Mouse (Mus musculus) kidney, adult 2 months (tissue): Measurements from ENCODE around the gene Fbxo47. TPM values are rescaled to one million over a fixed set of nuclear protein-coding genes. Genes with fewer than 3 reads are reported as not detected.
A peak's percentile ranks its signal among the peaks of the same experiment; 100 is the strongest.

Experiments used
- DNase-seq: peaks from one replicate; pipeline ENCODE4 v3.0.0; 2021
- H3K27ac ChIP-seq: fragments of 200-500 bp; 2 replicates; pipeline ENCODE4 v1.5.1; 2012; ENCODE audit warnings: low read depth, low read length, control low read depth, inconsistent platforms; ENCODE audit not compliant: insufficient read depth
- H3K27me3 ChIP-seq: fragments of 200-500 bp; replicated peaks from 2 replicates; pipeline ENCODE4 v1.6.1; 2012; ENCODE audit warnings: mild to moderate bottlenecking, moderate library complexity, low read length, inconsistent platforms; ENCODE audit not compliant: control insufficient read depth, insufficient read depth
- H3K36me3 ChIP-seq: fragments of 200-500 bp; 2 replicates; pipeline ENCODE4 v1.6.1; 2012; ENCODE audit warnings: mild to moderate bottlenecking, moderate library complexity, low read length, inconsistent platforms; ENCODE audit not compliant: control insufficient read depth, insufficient read depth
- H3K4me1 ChIP-seq: fragments of 200-500 bp; 2 replicates; pipeline ENCODE4 v1.6.1; 2011; ENCODE audit warnings: low read length; ENCODE audit not compliant: control insufficient read depth, insufficient read depth
- H3K4me3 ChIP-seq: fragments of 200-500 bp; 2 replicates; pipeline ENCODE4 v1.5.1; 2011; ENCODE audit warnings: mild to moderate bottlenecking, low read depth, low read length, control low read depth; ENCODE audit not compliant: insufficient read depth
- CTCF ChIP-seq: fragments of 200-500 bp; conservative IDR thresholded peaks from 2 replicates; pipeline ENCODE4 v1.5.1; 2011; ENCODE audit warnings: low read depth, mild to moderate bottlenecking, control low read depth, low read length, moderate library complexity, mixed read lengths; ENCODE audit not compliant: insufficient read depth, insufficient read length
- POLR2A ChIP-seq: fragments of 200-500 bp; IDR thresholded peaks from one replicate; pipeline ENCODE4 v1.6.1; 2011; ENCODE audit warnings: low read depth, low read length, control low read depth
- WGBS: fragments of 180-500 bp; shearing (Covaris S2); methylation state at CpG from one replicate; pipeline ENCODE4 v1.1.7; 2018; 5-methylcytosine and 5-hydroxymethylcytosine counted together
- polyA plus RNA-seq: library from polyadenylated mRNA; depleted of rRNA; stranded (reverse); fragments of >200 nt; gene quantifications from 2 replicates; pipeline ENCODE4 v1.2.3, GENCODE M21; 2012

Fbxo47 gene
- polyA plus RNA-seq, 1 experiment: 0.33 TPM

DNA sequence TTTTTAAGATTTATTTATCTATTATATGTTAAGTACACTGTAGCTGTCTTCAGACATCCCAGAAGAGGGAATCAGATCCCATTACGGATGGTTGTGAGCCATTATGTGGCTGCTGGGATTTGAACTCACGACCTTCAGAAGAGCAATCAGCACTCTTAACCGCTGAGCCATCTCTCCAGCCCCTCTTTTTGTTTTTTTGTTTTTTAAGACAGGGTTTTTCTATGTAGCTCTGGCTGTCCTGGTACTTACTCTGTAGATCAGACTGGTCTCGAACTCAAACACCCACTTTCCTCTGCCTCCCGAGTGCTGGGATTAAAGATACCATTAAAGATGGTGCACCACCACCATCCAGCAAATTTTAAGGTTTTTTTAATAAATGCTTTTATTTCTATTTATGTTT is 18.5 kb downstream of the Fbxo47 start:
- WGBS: 93% methylated on average over 5 of the region's 5 CpGs
- Histone ChIP-seq H3K27ac (no peak overlapping the region), H3K4me1 (no peaks in the 10 kb centered on the region), H3K27me3 (no peaks in the 10 kb centered on the region), H3K4me3 (no peak overlapping the region), H3K36me3 (no peaks in the 10 kb centered on the region)
- DNase-seq: no peak
- TF ChIP-seq POLR2A (no peak), CTCF (no peak)

DNA sequence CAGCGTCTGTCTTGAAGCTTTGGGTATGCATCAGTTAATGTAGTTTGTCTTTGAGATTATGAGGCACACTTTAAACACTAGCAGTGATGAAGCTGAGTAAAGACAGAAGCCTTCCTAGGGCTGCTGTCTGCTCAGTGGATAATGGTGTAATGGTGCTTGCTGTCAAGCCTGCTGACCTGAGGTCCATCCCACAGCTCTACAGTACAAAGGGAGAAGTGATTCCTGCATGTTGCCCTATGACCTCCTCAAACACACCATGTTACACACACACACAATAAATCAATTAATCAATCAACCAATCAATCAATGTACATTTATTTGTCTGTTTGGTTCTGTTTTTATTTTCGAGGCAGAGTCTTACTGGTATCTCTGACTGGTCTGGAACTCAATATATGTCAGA is 21.8 kb downstream of the Fbxo47 start:
- Histone ChIP-seq H3K36me3 (no peaks in the 10 kb centered on the region), H3K27ac (no peak overlapping the region), H3K4me1 (no peaks in the 10 kb centered on the region), H3K27me3 (no peaks in the 10 kb centered on the region), H3K4me3 (no peak overlapping the region)
- no peak for DNase-seq
- WGBS: 84% methylated on average over 2 of the region's 2 CpGs
- no peak for TF ChIP-seq CTCF
- TF ChIP-seq POLR2A: no peak

DNA sequence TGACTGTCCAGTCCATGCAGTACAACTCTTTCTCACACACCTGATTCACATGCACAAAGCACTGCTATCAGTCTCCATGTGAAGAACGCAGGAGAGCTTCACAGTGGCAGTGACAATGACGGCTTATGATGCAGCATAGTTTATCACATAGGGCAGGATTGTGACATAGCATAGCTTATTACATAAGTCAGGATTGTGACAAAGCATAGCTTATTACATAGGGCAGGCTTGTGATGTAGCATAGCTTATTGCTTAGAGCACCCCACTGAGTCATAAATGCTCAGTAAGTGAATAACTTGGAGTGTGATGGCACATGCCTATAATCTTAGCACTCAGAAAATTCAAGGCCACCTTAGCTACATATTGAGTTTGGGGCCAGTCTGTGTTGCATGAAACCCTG is 28.5 kb downstream of the Fbxo47 start:
- no peaks in the 10 kb centered on the region for H3K36me3 ChIP-seq
- H3K27ac ChIP-seq: no peak overlapping the region
- no peaks in the 10 kb centered on the region for H3K27me3 ChIP-seq
- H3K4me3 ChIP-seq: no peak overlapping the region
- TF ChIP-seq POLR2A: no peak
- TF ChIP-seq CTCF: no peak
- peaks cover 3% of the 10 kb centered on the region; the same call in 1 of the 2 replicates for H3K4me1 ChIP-seq
- WGBS: 92% methylated on average over 2 of the region's 2 CpGs
- no peak for DNase-seq

DNA sequence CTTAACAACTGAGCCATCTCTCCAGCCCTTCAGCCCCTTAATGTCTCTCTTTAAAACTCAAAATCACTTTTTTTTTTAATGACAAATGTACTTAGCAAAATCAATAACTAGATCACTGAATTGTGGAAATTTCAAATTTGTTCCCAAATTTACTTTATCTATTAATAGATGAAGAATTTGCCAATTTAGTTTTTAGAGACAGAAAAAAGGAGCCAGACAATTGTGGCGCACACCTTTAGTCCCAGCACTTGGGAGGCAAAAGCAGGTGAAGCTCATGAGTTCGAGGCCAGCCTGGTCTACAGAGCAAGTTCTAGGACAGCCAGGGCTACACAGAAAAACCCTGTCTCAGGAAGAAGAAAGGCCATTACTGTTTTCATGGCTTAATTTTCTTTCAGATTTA is 32.4 kb downstream of the Fbxo47 start:
- no peaks in the 10 kb centered on the region for H3K27me3 ChIP-seq
- TF ChIP-seq CTCF (no peak), POLR2A (no peak)
- H3K4me1 ChIP-seq: peaks cover 6% of the 10 kb centered on the region; the same call in 1 of the 2 replicates
- DNase-seq: no peak
- WGBS: 98% methylated on average over 2 of the region's 2 CpGs
- H3K36me3 ChIP-seq: no peaks in the 10 kb centered on the region
- no peak overlapping the region for H3K27ac ChIP-seq
- H3K4me3 ChIP-seq: no peak overlapping the region

DNA sequence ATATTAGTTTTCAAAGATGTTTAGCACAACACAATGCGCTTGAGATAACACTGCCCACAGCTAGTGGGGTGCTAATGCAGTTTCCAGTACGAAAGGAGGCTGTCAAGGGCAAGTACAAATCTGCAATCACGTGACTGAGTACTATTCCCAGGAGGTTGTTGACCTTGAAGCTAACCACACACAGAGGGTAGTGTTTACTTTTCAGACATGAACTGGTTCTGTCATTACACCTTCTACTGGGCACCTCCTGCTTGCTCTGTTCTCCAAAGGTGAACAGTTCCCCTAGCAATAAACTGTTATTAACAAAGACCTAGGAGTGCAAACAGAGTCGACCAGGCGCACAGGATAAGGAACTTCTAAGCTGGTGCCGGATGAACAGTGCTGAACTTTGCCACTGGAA is 33.6 kb downstream of the Fbxo47 start:
- peak; percentile 81 for DNase-seq

DNA sequence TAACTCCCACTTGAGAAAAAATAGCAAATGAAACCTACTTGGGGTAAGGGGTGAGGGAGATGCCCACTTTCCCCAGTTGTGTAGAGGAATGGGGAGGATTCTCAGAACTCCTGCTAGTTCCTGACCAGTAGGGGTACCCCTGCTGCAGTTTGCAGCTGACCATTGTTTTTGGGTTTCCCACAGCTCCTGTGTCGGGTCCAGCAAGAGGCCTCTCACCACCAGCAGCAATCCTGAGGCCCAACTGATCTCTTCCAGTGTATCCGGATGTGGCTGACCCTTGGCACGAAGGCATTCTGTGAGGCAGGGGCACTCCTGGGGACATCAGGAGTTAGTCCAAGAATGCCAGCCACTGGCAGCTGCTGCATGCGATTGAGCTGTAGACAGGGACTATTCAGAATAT is 42.0 kb downstream of the Fbxo47 start:
- no peaks in the 10 kb centered on the region for H3K36me3 ChIP-seq
- no peaks in the 10 kb centered on the region; the same call in 1 of the 2 replicates for H3K4me1 ChIP-seq
- 73% methylated on average over 4 of the region's 4 CpGs for WGBS
- no peaks in the 10 kb centered on the region for H3K27me3 ChIP-seq
- no peak for DNase-seq
- H3K4me3 ChIP-seq: no peak overlapping the region
- TF ChIP-seq CTCF (no peak), POLR2A (no peak)
- no peak overlapping the region for H3K27ac ChIP-seq

More for the DNA sequence above, 33.6 kb downstream of the Fbxo47 start:
- Histone ChIP-seq H3K27me3 (no peaks in the 10 kb centered on the region), H3K4me3 (no peak overlapping the region), H3K36me3 (no peaks in the 10 kb centered on the region), H3K27ac (peak overlapping the region; percentile 27; the same call in 1 of the 2 replicates), H3K4me1 (peaks cover 6% of the 10 kb centered on the region; the same call in 1 of the 2 replicates)
- TF ChIP-seq POLR2A: no peak
- 41% methylated on average over 6 of the region's 6 CpGs for WGBS

DNA sequence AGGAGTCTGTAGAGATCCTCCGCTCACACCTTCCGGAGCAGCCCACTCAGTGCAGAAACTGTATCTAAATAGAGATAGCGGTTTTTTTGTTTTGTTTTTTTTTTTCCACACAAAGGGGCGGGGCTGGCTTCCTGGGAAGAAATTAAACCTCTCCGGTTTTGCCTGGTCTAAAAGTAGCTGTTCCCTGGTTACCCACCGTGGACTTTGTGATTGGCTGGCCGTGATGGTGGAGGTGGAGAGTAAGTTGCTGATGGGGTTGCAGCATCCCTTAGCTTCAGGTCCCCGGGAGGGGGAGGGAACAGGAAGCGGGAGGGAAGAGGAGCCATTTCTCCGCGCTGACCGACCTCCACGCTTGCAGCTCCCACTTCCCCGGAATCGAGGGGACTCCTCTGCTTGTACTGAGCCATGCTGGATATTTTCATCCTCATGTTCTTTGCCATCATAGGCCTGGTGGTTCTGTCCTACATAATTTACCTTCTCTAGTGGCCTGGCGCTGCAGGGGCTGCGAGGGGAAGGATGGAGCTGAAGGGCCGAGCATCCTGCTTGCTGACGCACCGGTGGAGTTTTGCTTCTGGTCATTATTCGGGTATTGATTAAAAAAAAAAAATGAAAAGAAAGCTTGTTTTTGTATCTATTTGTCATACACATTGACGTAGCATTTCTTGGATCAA is 42.8 kb downstream of the Fbxo47 start:
- Histone ChIP-seq H3K4me3 (peak overlapping the region; percentile 29), H3K27me3 (no peaks in the 10 kb centered on the region), H3K27ac (peak overlapping the region; percentile 61; the same call in 1 of the 2 replicates), H3K4me1 (peaks cover 2% of the 10 kb centered on the region; the same call in 1 of the 2 replicates), H3K36me3 (no peaks in the 10 kb centered on the region)
- 6% methylated on average over 22 of the region's 22 CpGs for WGBS
- peak; percentile 91 for DNase-seq
- TF ChIP-seq CTCF (no peak), POLR2A (no peak)
